Mouse (Mus musculus) hindbrain, embryonic 16.5 days (tissue): Measurements from ENCODE around the gene Fsd1. TPM values are rescaled to one million over a fixed set of nuclear protein-coding genes. Genes with fewer than 3 reads are reported as not detected.

Experiments
- ATAC-seq: fragments of 200-750 bp; cut with Nextera tagmentation; 2 replicates; pipeline ENCODE4 v1.8.0; 2017; ENCODE audit warnings: moderate TSS enrichment, moderate library complexity
- H3K27ac ChIP-seq: fragments of 300-500 bp; sonication (generic); 2 replicates; pipeline ENCODE4 v1.5.1; 2014; ENCODE audit warnings: low read depth, mild to moderate bottlenecking, control low read depth, low read length, moderate library complexity
- H3K27me3 ChIP-seq: fragments of 300-500 bp; sonication (generic); replicated peaks from 2 replicates; pipeline ENCODE4 v1.6.1; 2014; ENCODE audit warnings: low read length; ENCODE audit not compliant: control insufficient read depth, insufficient read depth
- H3K36me3 ChIP-seq: fragments of 300-500 bp; sonication (generic); 2 replicates; pipeline ENCODE4 v1.6.1; 2014; ENCODE audit warnings: mild to moderate bottlenecking, low read length, moderate library complexity, mixed read lengths; ENCODE audit not compliant: control insufficient read depth, insufficient read depth
- H3K4me1 ChIP-seq: fragments of 300-500 bp; sonication (generic); 2 replicates; pipeline ENCODE4 v1.6.1; 2014; ENCODE audit warnings: low read depth, low read length; ENCODE audit not compliant: control insufficient read depth, insufficient read depth
- H3K4me2 ChIP-seq: fragments of 300-500 bp; sonication (generic); 2 replicates; pipeline ENCODE4 v1.6.1; 2014; ENCODE audit warnings: mild to moderate bottlenecking, low read length, control low read depth, moderate library complexity
- H3K4me3 ChIP-seq: fragments of 300-500 bp; sonication (generic); 2 replicates; pipeline ENCODE4 v1.5.1; 2014; ENCODE audit warnings: mild to moderate bottlenecking, low read length, control low read depth, moderate library complexity
- H3K9ac ChIP-seq: fragments of 300-500 bp; sonication (generic); 2 replicates; pipeline ENCODE4 v1.6.1; 2014; ENCODE audit warnings: low read depth, mild to moderate bottlenecking, control low read depth, low read length, moderate library complexity
- H3K9me3 ChIP-seq: fragments of 300-500 bp; sonication (generic); 2 replicates; pipeline ENCODE4 v1.6.1; 2014; ENCODE audit warnings: mild to moderate bottlenecking, low read length, moderate library complexity; ENCODE audit not compliant: control insufficient read depth
- WGBS: fragments of 180-500 bp; shearing (Covaris S2); extraction: QIAGEN DNeasy Blood & Tissue Kit; methylation state at CpG from one replicate; pipeline ENCODE4 v1.1.7; 2014; 5-methylcytosine and 5-hydroxymethylcytosine counted together
- polyA plus RNA-seq: library from polyadenylated mRNA; unstranded; fragments of >200 nt; fragmentation: Nextera tagmentation; extraction: Ambion mirVana; gene quantifications from 2 replicates; pipeline ENCODE4 v1.2.1, GENCODE M21; 2015

Gene Fsd1
- polyA plus RNA-seq, 1 experiment from 2014 or later, result 252 TPM

- peak overlapping the region; percentile 86 for H3K4me2 ChIP-seq
- no peaks in the 10 kb centered on the region for H3K9me3 ChIP-seq
- H3K27ac ChIP-seq, result peak overlapping the region; percentile 86
- peaks cover 26% of the 10 kb centered on the region for H3K4me1 ChIP-seq
- peak overlapping the region; percentile 69 for H3K4me3 ChIP-seq
- H3K27me3 ChIP-seq, result no peaks in the 10 kb centered on the region
- peak; percentile 37 for ATAC-seq
- WGBS, result 17% methylated on average over 14 of the region's 14 CpGs
- peaks cover 11% of the 10 kb centered on the region; the same call in 1 of the 2 replicates for H3K36me3 ChIP-seq
- peak overlapping the region; percentile 91 for H3K9ac ChIP-seq
These were observed 16.7 kb upstream of the Fsd1 start for GRCm38 (mm10) chr17:55969560-55969959.

GRCm38 (mm10) chr17:55969966-55970891 is 16.1 kb upstream of the Fsd1 start, which contains the start of gene Shd:
Shd (plus strand) TSS chr17:55970467.
- Histone ChIP-seq H3K27me3 (no peaks in the 10 kb centered on the region), H3K36me3 (peaks cover 11% of the 10 kb centered on the region; the same call in 1 of the 2 replicates), H3K4me3 (peak within 1 kb of the TSS; percentile 69), H3K9ac (peak within 1 kb of the TSS; percentile 91), H3K4me1 (peaks cover 26% of the 10 kb centered on the region), H3K9me3 (no peaks in the 10 kb centered on the region), H3K4me2 (peak within 1 kb of the TSS; percentile 86), H3K27ac (peak within 1 kb of the TSS; percentile 86)
- peak; percentile 45 for ATAC-seq
- 7% methylated on average over 42 of the region's 55 CpGs for WGBS

- H3K9me3 ChIP-seq, result no peaks in the 10 kb centered on the region
- H3K36me3 ChIP-seq, result peaks cover 9% of the 10 kb centered on the region; the same call in 1 of the 2 replicates
- H3K27me3 ChIP-seq, result no peaks in the 10 kb centered on the region
- WGBS, result 20% methylated on average over 22 of the region's 22 CpGs
- peak overlapping the region; percentile 86 for H3K4me2 ChIP-seq
- no peak for ATAC-seq
- H3K9ac ChIP-seq, result peak overlapping the region; percentile 91
- peak overlapping the region; percentile 69 for H3K4me3 ChIP-seq
- H3K27ac ChIP-seq, result no peak overlapping the region
- peaks cover 29% of the 10 kb centered on the region for H3K4me1 ChIP-seq
These were observed 14.9 kb upstream of the Fsd1 start for GRCm38 (mm10) chr17:55971453-55971852.

GRCm38 (mm10) chr17:55976255-55976862 is 9.9 kb upstream of the Fsd1 start:
- WGBS, result 16% methylated on average over 13 of the region's 13 CpGs
- Histone ChIP-seq H3K36me3 (peaks cover 3% of the 10 kb centered on the region; the same call in 1 of the 2 replicates), H3K4me1 (peaks cover 12% of the 10 kb centered on the region)

GRCm38 (mm10) chr17:55977301-55977700 is 9.0 kb upstream of the Fsd1 start:
- WGBS, result 50% methylated on average over 3 of the region's 3 CpGs
- no peak overlapping the region for H3K9ac ChIP-seq
- H3K4me3 ChIP-seq, result no peak overlapping the region
- H3K4me1 ChIP-seq, result peaks cover 7% of the 10 kb centered on the region
- no peak for ATAC-seq
- no peaks in the 10 kb centered on the region for H3K27me3 ChIP-seq
- H3K4me2 ChIP-seq, result no peak overlapping the region
- peaks cover 3% of the 10 kb centered on the region; the same call in 1 of the 2 replicates for H3K36me3 ChIP-seq
- H3K27ac ChIP-seq, result no peak overlapping the region
- H3K9me3 ChIP-seq, result no peaks in the 10 kb centered on the region

More at GRCm38 (mm10) chr17:55976255-55976862, 9.9 kb upstream of the Fsd1 start:
- ATAC-seq, result peak; percentile 66
- H3K4me2 ChIP-seq, result no peak overlapping the region
- H3K4me3 ChIP-seq, result no peak overlapping the region
- 0 out of 2 replicates have a peak overlapping the region, but pooled peaks have one; percentile 32 for H3K27ac ChIP-seq
- no peaks in the 10 kb centered on the region for H3K9me3 ChIP-seq
- peak overlapping the region; percentile 46 for H3K9ac ChIP-seq
- no peaks in the 10 kb centered on the region for H3K27me3 ChIP-seq

- ATAC-seq, result no peak
- peaks cover 19% of the 10 kb centered on the region for H3K36me3 ChIP-seq
- 86% methylated on average over 8 of the region's 8 CpGs for WGBS
These were observed 4.1 kb downstream of the Fsd1 start for GRCm38 (mm10) chr17:55990278-55990898.

GRCm38 (mm10) chr17:55996007-55996406 is 9.7 kb downstream of the Fsd1 start:
- ATAC-seq, result no peak
- Histone ChIP-seq H3K4me1 (no peaks in the 10 kb centered on the region; the same call in 1 of the 2 replicates), H3K27me3 (peaks cover 9% of the 10 kb centered on the region), H3K4me2 (no peak overlapping the region), H3K27ac (no peak overlapping the region), H3K4me3 (no peak overlapping the region), H3K9ac (no peak overlapping the region), H3K9me3 (no peaks in the 10 kb centered on the region), H3K36me3 (peaks cover 27% of the 10 kb centered on the region)
- 69% methylated on average over 15 of the region's 15 CpGs for WGBS

More at GRCm38 (mm10) chr17:55990278-55990898, 4.1 kb downstream of the Fsd1 start:
- H3K4me2 ChIP-seq, result no peak overlapping the region
- no peak overlapping the region for H3K9ac ChIP-seq
- no peak overlapping the region for H3K4me3 ChIP-seq
- H3K9me3 ChIP-seq, result no peaks in the 10 kb centered on the region
- H3K27ac ChIP-seq, result no peak overlapping the region
- no peaks in the 10 kb centered on the region for H3K27me3 ChIP-seq
- peaks cover 11% of the 10 kb centered on the region for H3K4me1 ChIP-seq

- peaks cover 9% of the 10 kb centered on the region for H3K27me3 ChIP-seq
- WGBS, result 7% methylated on average over 30 of the region's 30 CpGs
- H3K27ac ChIP-seq, result no peak overlapping the region
- H3K4me3 ChIP-seq, result no peak overlapping the region
- H3K9me3 ChIP-seq, result no peaks in the 10 kb centered on the region
- H3K9ac ChIP-seq, result no peak overlapping the region
- H3K4me2 ChIP-seq, result no peak overlapping the region; the same call in 1 of the 2 replicates
- H3K4me1 ChIP-seq, result no peaks in the 10 kb centered on the region; the same call in 1 of the 2 replicates
- peaks cover 16% of the 10 kb centered on the region for H3K36me3 ChIP-seq
- peak; percentile 8; the same call in 1 of the 2 replicates for ATAC-seq
These were observed 13.6 kb downstream of the Fsd1 start for GRCm38 (mm10) chr17:55999794-56000499.
